Mouse (Mus musculus) MEL (cell line): ENCODE measurements around the gene Tmprss2. TPM values are rescaled to one million over a fixed set of nuclear protein-coding genes. Genes with fewer than 3 reads are reported as not detected.

ENCODE experiments used
- DNase-seq: peaks from one replicate; pipeline ENCODE4 v3.0.0; 2011; ENCODE audit warnings: low read depth, low spot score
- H3K27ac ChIP-seq: 2 replicates; pipeline ENCODE4 v1.5.1; 2012; ENCODE audit warnings: low read depth, mild to moderate bottlenecking, control low read depth, low read length, moderate library complexity; ENCODE audit not compliant: control insufficient read depth
- H3K27me3 ChIP-seq, 2 experiments: fragments of 150-350 bp in 1 of 2; sonication (generic) in 1 of 2; 2 replicates each; pipeline ENCODE4 v1.6.1; 2012; ENCODE audit warnings: low read length in 2 of 2, mild to moderate bottlenecking in 2 of 2, improper control_type of control experiment in 1 of 2, moderate library complexity in 1 of 2; ENCODE audit not compliant: insufficient read depth in 2 of 2, control insufficient read depth in 1 of 2
- H3K36me3 ChIP-seq, 2 experiments: 2 replicates each; pipeline ENCODE4 v1.6.1; 2012 to 2014; ENCODE audit warnings: low read length in 2 of 2, improper control_type of control experiment in 1 of 2, inconsistent platforms in 1 of 2, mild to moderate bottlenecking in 1 of 2; ENCODE audit not compliant: insufficient read depth in 2 of 2, control insufficient read depth in 1 of 2
- H3K4me1 ChIP-seq, 2 experiments: fragments of 150-350 bp in 1 of 2; sonication (generic) in 1 of 2; 2 replicates each; pipeline ENCODE4 v1.6.1; 2012; ENCODE audit warnings: low read length in 2 of 2, improper control_type of control experiment in 1 of 2, mild to moderate bottlenecking in 1 of 2; ENCODE audit not compliant: insufficient read depth in 2 of 2, control insufficient read depth in 1 of 2
- H3K4me3 ChIP-seq, 2 experiments: fragments of 150-350 bp in 1 of 2; sonication (generic) in 1 of 2; 2 replicates each; pipeline ENCODE4 v1.5.1; 2012; ENCODE audit warnings: low read depth in 2 of 2, low read length in 2 of 2, mild to moderate bottlenecking in 2 of 2, moderate library complexity in 2 of 2, control low read depth in 1 of 2, improper control_type of control experiment in 1 of 2; ENCODE audit not compliant: control insufficient read depth in 1 of 2, insufficient read depth in 1 of 2
- H3K79me2 ChIP-seq: 2 replicates; pipeline ENCODE4 v1.6.1; 2012; ENCODE audit warnings: mild to moderate bottlenecking, low read length, moderate library complexity; ENCODE audit not compliant: control insufficient read depth, poor library complexity, insufficient read depth
- H3K9ac ChIP-seq: 2 replicates; pipeline ENCODE4 v1.6.1; 2012; ENCODE audit warnings: low read depth, mild to moderate bottlenecking, control low read depth, low read length, moderate library complexity; ENCODE audit not compliant: control insufficient read depth, poor library complexity, severe bottlenecking
- H3K9me3 ChIP-seq: fragments of 150-350 bp; sonication (generic); replicated peaks from 2 replicates; pipeline ENCODE4 v1.6.1; 2012; ENCODE audit warnings: mild to moderate bottlenecking, low read length, improper control_type of control experiment, moderate library complexity; ENCODE audit not compliant: insufficient read depth
- BHLHE40 ChIP-seq: IDR thresholded peaks from 2 replicates; pipeline ENCODE4 v1.6.1; 2012; ENCODE audit warnings: low read depth, mild to moderate bottlenecking, inconsistent platforms, low read length, improper control_type of control experiment, borderline replicate concordance
- CHD1 ChIP-seq: IDR thresholded peaks from 2 replicates; pipeline ENCODE4 v1.6.1; 2012; ENCODE audit warnings: low read depth, mild to moderate bottlenecking, inconsistent platforms, low read length, improper control_type of control experiment
- CHD2 ChIP-seq: IDR thresholded peaks from 2 replicates; pipeline ENCODE4 v1.6.1; 2011; ENCODE audit warnings: low read length, improper control_type of control experiment
- CTCF ChIP-seq, 3 experiments: IDR thresholded peaks in 2 of 3; conservative IDR thresholded peaks in 1 of 3; 2 replicates each; pipeline ENCODE4 v1.5.1; 2011 to 2012; ENCODE audit warnings: low read length in 3 of 3, low read depth in 2 of 3, mild to moderate bottlenecking in 2 of 3, improper control_type of control experiment in 1 of 3, inconsistent platforms in 1 of 3, mixed read lengths in 1 of 3, moderate library complexity in 1 of 3; ENCODE audit not compliant: control insufficient read depth in 1 of 3, insufficient read depth in 1 of 3, poor library complexity in 1 of 3, severe bottlenecking in 1 of 3
- E2F4 ChIP-seq: IDR thresholded peaks from 2 replicates; pipeline ENCODE4 v1.6.1; 2011; ENCODE audit warnings: low read depth, low read length, improper control_type of control experiment, borderline replicate concordance
- ETS1 ChIP-seq: IDR thresholded peaks from 2 replicates; pipeline ENCODE4 v1.6.1; 2012; ENCODE audit warnings: low read depth, mild to moderate bottlenecking, inconsistent platforms, low read length, improper control_type of control experiment, moderate library complexity
- GATA1 ChIP-seq: IDR thresholded peaks from 2 replicates; pipeline ENCODE4 v1.6.1; 2011; ENCODE audit warnings: low read depth, low read length, improper control_type of control experiment
- HCFC1 ChIP-seq: IDR thresholded peaks from 2 replicates; pipeline ENCODE4 v1.6.1; 2012; ENCODE audit warnings: low read depth, mild to moderate bottlenecking, inconsistent platforms, low read length, improper control_type of control experiment, moderate library complexity
- KAT2A ChIP-seq: conservative IDR thresholded peaks from 2 replicates; pipeline ENCODE4 v1.6.1; 2012; ENCODE audit warnings: low read depth, low read length, improper control_type of control experiment, inconsistent platforms
- MAFK ChIP-seq: IDR thresholded peaks from 2 replicates; pipeline ENCODE4 v1.6.1; 2011; ENCODE audit warnings: low read depth, mild to moderate bottlenecking, low read length, improper control_type of control experiment, borderline replicate concordance
- MAX ChIP-seq: IDR thresholded peaks from 2 replicates; pipeline ENCODE4 v1.6.1; 2011; ENCODE audit warnings: low read length, improper control_type of control experiment
- MEF2A ChIP-seq: IDR thresholded peaks from 2 replicates; pipeline ENCODE4 v1.6.1; 2014; ENCODE audit warnings: low read depth, mild to moderate bottlenecking, inconsistent platforms, low read length, improper control_type of control experiment; ENCODE audit not compliant: poor library complexity, insufficient replicate concordance, severe bottlenecking; ENCODE audit errors: extremely low read depth
- MYC ChIP-seq: IDR thresholded peaks from 2 replicates; pipeline ENCODE4 v1.6.1; 2011; ENCODE audit warnings: low read depth, mild to moderate bottlenecking, low read length, improper control_type of control experiment, moderate library complexity
- POLR2A ChIP-seq, 2 experiments: IDR thresholded peaks; 2 replicates each; pipeline ENCODE4 v1.6.1; 2011 to 2012; ENCODE audit warnings: low read length in 2 of 2, mild to moderate bottlenecking in 2 of 2, control low read depth in 1 of 2, improper control_type of control experiment in 1 of 2, low read depth in 1 of 2, moderate library complexity in 1 of 2; ENCODE audit not compliant: control insufficient read depth in 1 of 2, insufficient read depth in 1 of 2, poor library complexity in 1 of 2
- RAD21 ChIP-seq: IDR thresholded peaks from 2 replicates; pipeline ENCODE4 v1.6.1; 2011; ENCODE audit warnings: mild to moderate bottlenecking, low read depth, low read length, improper control_type of control experiment
- RCOR1 ChIP-seq: IDR thresholded peaks from 2 replicates; pipeline ENCODE4 v1.6.1; 2012; ENCODE audit warnings: low read depth, mild to moderate bottlenecking, inconsistent platforms, low read length, improper control_type of control experiment
- SMC3 ChIP-seq: IDR thresholded peaks from 2 replicates; pipeline ENCODE4 v1.6.1; 2011; ENCODE audit warnings: low read depth, low read length, improper control_type of control experiment
- TAL1 ChIP-seq: IDR thresholded peaks from 2 replicates; pipeline ENCODE4 v1.6.1; 2012; ENCODE audit warnings: mild to moderate bottlenecking, inconsistent platforms, low read length, moderate library complexity, mixed read lengths
- TCF12 ChIP-seq: IDR thresholded peaks from 2 replicates; pipeline ENCODE4 v1.6.1; 2014; ENCODE audit warnings: low read depth, mild to moderate bottlenecking, inconsistent platforms, low read length, improper control_type of control experiment, moderate library complexity
- USF1 ChIP-seq: IDR thresholded peaks from 2 replicates; pipeline ENCODE4 v1.6.1; 2014; ENCODE audit warnings: low read depth, mild to moderate bottlenecking, inconsistent platforms, low read length, improper control_type of control experiment, moderate library complexity
- USF2 ChIP-seq, 2 experiments: IDR thresholded peaks; 2 replicates each; pipeline ENCODE4 v1.6.1; 2011 to 2012; ENCODE audit warnings: improper control_type of control experiment in 2 of 2, low read length in 2 of 2, borderline replicate concordance in 1 of 2, inconsistent platforms in 1 of 2, low read depth in 1 of 2, mild to moderate bottlenecking in 1 of 2; ENCODE audit not compliant: insufficient read depth in 1 of 2
- ZC3H11A ChIP-seq: IDR thresholded peaks from 2 replicates; pipeline ENCODE4 v1.6.1; 2012; ENCODE audit warnings: low read depth, mild to moderate bottlenecking, inconsistent platforms, low read length, improper control_type of control experiment
- ZMIZ1 ChIP-seq: IDR thresholded peaks from 2 replicates; pipeline ENCODE4 v1.6.1; 2012; ENCODE audit warnings: low read depth, mild to moderate bottlenecking, inconsistent platforms, low read length, improper control_type of control experiment, moderate library complexity
- polyA plus RNA-seq, 2 experiments: library from polyadenylated mRNA; stranded (reverse) in 1 of 2; unstranded in 1 of 2; fragments of >175 nt in 1 of 2; fragments of >200 nt in 1 of 2; gene quantifications; 2 replicates each; pipeline versions ENCODE4 v1.2.1 to v1.2.4; 2012; ENCODE audit warnings: low replicate concordance in 2 of 2, low read depth in 1 of 2; ENCODE audit not compliant: insufficient read length in 2 of 2, insufficient read depth in 1 of 2, missing spikeins in 1 of 2
- total RNA-seq: library from RNA; depleted of rRNA; stranded (reverse); fragments of 300-350 nt; gene quantifications from 2 replicates; pipeline ENCODE4 v1.2.3, GENCODE M21; 2012

The Tmprss2 gene
- total and polyA plus RNA-seq, 3 experiments = not detected

DNA sequence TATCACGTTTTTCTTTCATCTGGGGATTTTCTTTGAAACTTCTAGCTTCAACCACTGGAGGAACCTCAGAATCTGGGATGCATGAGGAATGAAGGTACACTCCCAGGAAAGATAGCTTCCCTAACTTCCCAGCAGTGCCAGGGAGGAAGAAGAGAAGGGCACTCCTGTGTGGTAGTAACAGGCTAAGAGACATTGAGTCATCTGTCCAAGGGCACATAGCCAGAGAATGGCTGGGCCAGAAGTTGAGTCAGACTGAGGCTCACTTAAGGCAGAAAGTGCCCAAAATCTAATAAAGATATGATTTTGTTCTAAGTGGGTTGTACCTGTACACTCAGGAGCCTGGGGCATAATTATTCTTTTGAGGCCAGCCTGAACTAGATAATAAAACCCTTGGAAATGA, 41.6 kb downstream of the Tmprss2 start:
- H3K9me3 ChIP-seq = no peaks in the 10 kb centered on the region
- no peaks in the 10 kb centered on the region for H3K36me3 ChIP-seq
- H3K27me3 ChIP-seq = no peaks in the 10 kb centered on the region
- no peaks in the 10 kb centered on the region for H3K4me1 ChIP-seq
- H3K9ac ChIP-seq = no peak overlapping the region
- H3K27ac ChIP-seq = no peak overlapping the region
- no peak overlapping the region for H3K4me3 ChIP-seq
- H3K79me2 ChIP-seq = no peaks in the 10 kb centered on the region
- DNase-seq = no peak
- TF ChIP-seq KAT2A = no peak
- TF ChIP-seq ETS1 = no peak
- no peak for TF ChIP-seq HCFC1
- no peak for TF ChIP-seq GATA1
- no peak for TF ChIP-seq BHLHE40
- no peak for TF ChIP-seq TAL1
- TF ChIP-seq USF2 (IDR thresholded peaks at IDR 0.05; ENCODE audit: borderline replicate concordance in 1 of 2, insufficient read depth in 1 of 2, low read depth in 1 of 2, low read length in 2 of 2) = no peak
- TF ChIP-seq SMC3 = no peak
- no peak for TF ChIP-seq CHD1

DNA sequence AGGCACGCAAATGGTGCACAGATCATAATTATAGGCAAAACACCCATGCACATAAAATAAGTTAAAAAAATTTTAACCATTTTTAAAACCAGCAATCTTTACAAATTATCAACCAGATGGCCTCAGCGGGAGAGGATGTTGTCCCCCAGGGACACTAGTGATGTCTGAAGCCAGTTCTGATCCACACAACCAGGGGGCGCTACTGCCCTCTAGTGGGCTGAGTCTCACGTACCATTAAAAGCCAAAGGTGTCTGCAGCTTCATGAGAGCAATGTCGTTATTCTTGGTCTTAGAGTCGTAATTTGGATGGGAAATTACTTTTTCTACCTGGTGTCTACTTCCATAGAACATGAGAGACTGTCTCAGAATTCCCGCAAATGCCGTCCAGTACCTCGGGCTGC, 42.3 kb downstream of the Tmprss2 start:
- Histone ChIP-seq H3K79me2 (no peaks in the 10 kb centered on the region), H3K36me3 (no peaks in the 10 kb centered on the region), H3K27ac (no peak overlapping the region), H3K9ac (no peak overlapping the region), H3K4me3 (no peak overlapping the region), H3K9me3 (no peaks in the 10 kb centered on the region), H3K27me3 (no peaks in the 10 kb centered on the region), H3K4me1 (no peaks in the 10 kb centered on the region)
- DNase-seq = peak; percentile 6
- TF ChIP-seq E2F4 (no peak), CTCF (IDR thresholded peaks at IDR 0.05 in 2 of 3, conservative IDR thresholded peaks at IDR 0.05 in 1 of 3; ENCODE audit: control insufficient read depth in 1 of 3, insufficient read depth in 1 of 3, low read depth in 2 of 3, low read length in 3 of 3, poor library complexity in 1 of 3, severe bottlenecking in 1 of 3) (peak; percentile 29 to 55 (median 43); a peak in 5 of 6 replicates), ZC3H11A (peak; percentile 19; the same call in 1 of the 2 replicates), RAD21 (peak; percentile 32)

DNA sequence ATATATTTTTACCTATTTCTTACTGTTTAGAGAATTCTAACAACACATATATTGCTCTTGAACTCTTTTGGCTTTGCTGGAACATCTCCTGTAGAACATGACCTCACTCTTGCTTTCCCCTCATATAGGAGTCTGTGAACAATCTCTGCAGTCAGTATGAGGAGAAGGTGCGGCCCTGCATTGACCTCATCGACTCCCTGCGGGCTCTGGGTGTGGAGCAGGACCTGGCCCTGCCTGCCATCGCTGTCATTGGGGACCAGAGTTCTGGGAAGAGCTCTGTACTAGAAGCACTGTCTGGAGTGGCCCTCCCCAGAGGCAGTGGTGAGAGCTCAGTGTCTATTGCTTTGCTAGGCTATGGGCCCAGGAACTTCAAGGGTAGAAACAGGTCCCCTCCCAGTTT, 66.7 kb downstream of the Tmprss2 start:
- Histone ChIP-seq H3K9me3 (no peaks in the 10 kb centered on the region), H3K4me3 (no peak overlapping the region), H3K27ac (no peak overlapping the region), H3K9ac (no peak overlapping the region), H3K36me3 (no peaks in the 10 kb centered on the region), H3K79me2 (no peaks in the 10 kb centered on the region), H3K27me3 (no peaks in the 10 kb centered on the region), H3K4me1 (no peaks in the 10 kb centered on the region)
- no peak for TF ChIP-seq SMC3
- no peak for TF ChIP-seq ZC3H11A
- no peak for TF ChIP-seq USF1
- no peak for TF ChIP-seq BHLHE40
- no peak for TF ChIP-seq MAX
- no peak for TF ChIP-seq TAL1
- no peak for TF ChIP-seq MEF2A
- no peak for TF ChIP-seq ZMIZ1
- no peak for TF ChIP-seq TCF12
- TF ChIP-seq CTCF (IDR thresholded peaks at IDR 0.05 in 2 of 3, conservative IDR thresholded peaks at IDR 0.05 in 1 of 3; ENCODE audit: control insufficient read depth in 1 of 3, insufficient read depth in 1 of 3, low read depth in 2 of 3, low read length in 3 of 3, poor library complexity in 1 of 3, severe bottlenecking in 1 of 3) = no peak
- TF ChIP-seq POLR2A (IDR thresholded peaks at IDR 0.05; ENCODE audit: control insufficient read depth in 1 of 2, insufficient read depth in 1 of 2, low read depth in 1 of 2, low read length in 2 of 2, poor library complexity in 1 of 2) = no peak
- TF ChIP-seq CHD2 = no peak
- TF ChIP-seq MAFK = no peak
- TF ChIP-seq RCOR1 = no peak
- TF ChIP-seq MYC = no peak
- no peak for DNase-seq
